Mouse (Mus musculus): Measurements from ENCODE around the gene Itgad.

Itgad gene

GRCm38 (mm10) chr7:128245547-128245946 is 91.4 kb downstream of the Itgad start:
- no peak for DNase-seq

GRCm38 (mm10) chr7:128246496-128247391 is 92.6 kb downstream of the Itgad start, which contains the start of gene Tgfb1i1:
Tgfb1i1 (plus strand) TSS chr7:128246812.
- DNase-seq, result peak; percentile 78 to 88

- peak; percentile 89 to 92 for DNase-seq
Measured at GRCm38 (mm10) chr7:128247443-128247842, 93.3 kb downstream of the Itgad start.

- DNase-seq, result peak; percentile 23 to 24
Measured at GRCm38 (mm10) chr7:128248081-128249042, 94.2 kb downstream of the Itgad start.

GRCm38 (mm10) chr7:128249998-128250397 is 95.8 kb downstream of the Itgad start:
- peak in 1 of 2 experiments; percentile 20 for DNase-seq

- DNase-seq, result no peak
Measured at GRCm38 (mm10) chr7:128251946-128252345, 97.8 kb downstream of the Itgad start.

- peak; percentile 51 to 63 for DNase-seq
Measured at GRCm38 (mm10) chr7:128252609-128253008, 98.4 kb downstream of the Itgad start.

GRCm38 (mm10) chr7:128254978-128255377 is 100.8 kb downstream of the Itgad start:
- peak in 1 of 2 experiments; percentile 11 for DNase-seq

GRCm38 (mm10) chr7:128255757-128256156 is 101.6 kb downstream of the Itgad start:
- DNase-seq, result peak in 1 of 2 experiments; percentile 3

GRCm38 (mm10) chr7:128256783-128257334 is 102.7 kb downstream of the Itgad start:
- peak; percentile 44 to 54 for DNase-seq

GRCm38 (mm10) chr7:128265411-128265810 is 111.2 kb downstream of the Itgad start, which contains the start of gene Slc5a2:
Slc5a2 (plus strand) TSS chr7:128265657.
- peak in 1 of 2 experiments; percentile 10 for DNase-seq

- DNase-seq, result no peak
Measured at GRCm38 (mm10) chr7:128266056-128266455, 111.9 kb downstream of the Itgad start.

- DNase-seq, result peak in 1 of 2 experiments; percentile 16
Measured at GRCm38 (mm10) chr7:128267391-128267790, 113.2 kb downstream of the Itgad start.

- peak in 1 of 2 experiments; percentile 14 for DNase-seq
Measured at GRCm38 (mm10) chr7:128267813-128268212, 113.6 kb downstream of the Itgad start.

GRCm38 (mm10) chr7:128270431-128270850 is 116.3 kb downstream of the Itgad start:
- DNase-seq, result peak in 1 of 2 experiments; percentile 23

- DNase-seq, result peak in 1 of 2 experiments; percentile 15
Measured at GRCm38 (mm10) chr7:128271496-128271895, 117.3 kb downstream of the Itgad start.

Measured in lung, postnatal 4 days (tissue).